Mouse (Mus musculus) ES-E14 (cell line): ENCODE data around the gene Ufd1.

ENCODE experiments used
- HCFC1 ChIP-seq: IDR thresholded peaks from 2 replicates; pipeline ENCODE4 v1.6.1; 2012; ENCODE audit warnings: low read length, inconsistent platforms, borderline replicate concordance; ENCODE audit not compliant: insufficient read depth
- MAFK ChIP-seq: IDR thresholded peaks from 2 replicates; pipeline ENCODE4 v1.6.1; 2014; ENCODE audit warnings: mild to moderate bottlenecking, low read depth, low read length, inconsistent platforms; ENCODE audit not compliant: insufficient read depth

GRCm38 (mm10) chr16:18836468-18837208 lies 25.1 kb downstream of the Ufd1 start, which contains the start of the genes 2510002D24Rik and Gm28539:
- no peak for TF ChIP-seq HCFC1
- no peak for TF ChIP-seq MAFK
